ENCODE assay signal across 9 mouse cellular contexts in genomic region chr4:49478118-49478877, GRCm38 (mm10). TPM values are rescaled to one million over a fixed set of nuclear protein-coding genes. Genes with fewer than 3 reads are reported as not detected.
A peak's percentile ranks its signal among the peaks of the same experiment; 100 is the strongest.
DNase-seq lines count a peak whose midpoint lies in the region; ATAC-seq and TF ChIP-seq lines count a peak whose summit lies in the region.
"Had no signal": no experiment of that assay in that cellular context is flagged by ENCODE, and none has a peak within 500 bp of the region (broad histone marks: within the 10 kb centered on the region; RNA-seq: fewer than 3 reads in every experiment).

No protein-coding gene starts in this region.

- no peak overlapping the region for H3K9ac ChIP-seq in embryonic facial prominence, embryonic 14.5 days (ENCODE audit: low read depth, low read length)
- H3K9ac ChIP-seq in hindbrain, postnatal 0 days (replicated peaks; ENCODE audit: low read length) = no peak overlapping the region
- H3K9ac ChIP-seq in liver, embryonic 15.5 days = peak overlapping the region; percentile 39; the same call in 1 of the 2 replicates
- no peak overlapping the region for H3K9ac ChIP-seq in neural tube, embryonic 14.5 days (replicated peaks; ENCODE audit: low read depth, low read length)

- H3K9me3 ChIP-seq in embryonic facial prominence, embryonic 14.5 days (ENCODE audit: control insufficient read depth, low read length) = no peaks in the 10 kb centered on the region
- H3K9me3 ChIP-seq in hindbrain, postnatal 0 days (ENCODE audit: low read length) = no peaks in the 10 kb centered on the region
- no peaks in the 10 kb centered on the region for H3K9me3 ChIP-seq in liver, embryonic 15.5 days (replicated peaks)
- no peaks in the 10 kb centered on the region for H3K9me3 ChIP-seq in neural tube, embryonic 14.5 days (ENCODE audit: control insufficient read depth, low read length)

- H3K27me3 ChIP-seq in embryonic facial prominence, embryonic 14.5 days (replicated peaks; ENCODE audit: control insufficient read depth, insufficient read depth, low read length) = no peaks in the 10 kb centered on the region
- H3K27me3 ChIP-seq in hindbrain, postnatal 0 days (ENCODE audit: insufficient read depth, low read length) = no peaks in the 10 kb centered on the region
- no peaks in the 10 kb centered on the region for H3K27me3 ChIP-seq in liver, embryonic 15.5 days
- H3K27me3 ChIP-seq in neural tube, embryonic 14.5 days (ENCODE audit: control insufficient read depth, insufficient read depth, low read length) = no peaks in the 10 kb centered on the region
- H3K27me3 ChIP-seq in cerebellum, adult 2 months (ENCODE audit: control insufficient read depth, insufficient read depth, low read length) = no peaks in the 10 kb centered on the region

- 22% methylated on average over 18 of the region's 19 CpGs for WGBS in embryonic facial prominence, embryonic 14.5 days
- 21% methylated on average over 18 of the region's 19 CpGs for WGBS in hindbrain, postnatal 0 days
- 16% methylated on average over 19 of the region's 19 CpGs for WGBS in liver, embryonic 15.5 days (ENCODE audit: insufficient replicate concordance)
- 22% methylated on average over 19 of the region's 19 CpGs for WGBS in neural tube, embryonic 14.5 days
- 21% methylated on average over 19 of the region's 19 CpGs for WGBS in cerebellum, adult 2 months

- no peak overlapping the region for H3K27ac ChIP-seq in embryonic facial prominence, embryonic 14.5 days (replicated peaks; ENCODE audit: low read depth, low read length)
- H3K27ac ChIP-seq in hindbrain, postnatal 0 days = no peak overlapping the region
- peak overlapping the region; percentile 77 for H3K27ac ChIP-seq in liver, embryonic 15.5 days (replicated peaks)
- H3K27ac ChIP-seq in neural tube, embryonic 14.5 days (ENCODE audit: low read depth, low read length) = no peak overlapping the region
- H3K27ac ChIP-seq in cerebellum, adult 2 months (ENCODE audit: insufficient read depth, low read length) = no peak overlapping the region

- no peaks in the 10 kb centered on the region for H3K4me1 ChIP-seq in embryonic facial prominence, embryonic 14.5 days (ENCODE audit: control insufficient read depth, insufficient read depth, low read length)
- H3K4me1 ChIP-seq in hindbrain, postnatal 0 days (ENCODE audit: insufficient read depth, low read length) = no peaks in the 10 kb centered on the region
- peaks cover 70% of the 10 kb centered on the region for H3K4me1 ChIP-seq in liver, embryonic 15.5 days (replicated peaks)
- 0 out of 2 replicates have a peak, but pooled peaks cover 4% of the 10 kb centered on the region for H3K4me1 ChIP-seq in neural tube, embryonic 14.5 days (ENCODE audit: control insufficient read depth, insufficient read depth, low read length)
- H3K4me1 ChIP-seq in cerebellum, adult 2 months (ENCODE audit: control insufficient read depth, insufficient read depth, low read length) = no peaks in the 10 kb centered on the region

- H3K4me2 ChIP-seq in embryonic facial prominence, embryonic 14.5 days (ENCODE audit: low read depth, low read length) = peak overlapping the region; percentile 52
- peak overlapping the region; percentile 41 for H3K4me2 ChIP-seq in hindbrain, postnatal 0 days (ENCODE audit: low read depth, low read length)
- H3K4me2 ChIP-seq in liver, embryonic 15.5 days = peak overlapping the region; percentile 72
- H3K4me2 ChIP-seq in neural tube, embryonic 14.5 days (ENCODE audit: low read depth, low read length) = peak overlapping the region; percentile 38; the same call in 1 of the 2 replicates

- TF ChIP-seq POLR2A in cerebellum, adult 2 months (IDR thresholded peaks at IDR 0.05; ENCODE audit: borderline replicate concordance, insufficient read depth, low read length) = no peak

- ATAC-seq in embryonic facial prominence, embryonic 14.5 days (ENCODE audit: low read depth) = peak; percentile 69
- ATAC-seq in hindbrain, postnatal 0 days = no peak
- peak; percentile 71 for ATAC-seq in liver, embryonic 15.5 days (ENCODE audit: insufficient read depth)
- ATAC-seq in neural tube, embryonic 14.5 days (ENCODE audit: low read depth) = no peak

- DNase-seq in cerebellum, postnatal 10 days = peak; percentile 3 to 9
- DNase-seq in cerebellum, adult 11-12 months = no peak
- peak; percentile 71 for DNase-seq in embryonic facial prominence, embryonic 14.5 days (ENCODE audit: low spot score)
- peak; percentile 11 for DNase-seq in hindbrain, postnatal 0 days (ENCODE audit: low spot score)
- no peak for DNase-seq in cerebellum, adult 2 months
- no peak for DNase-seq in layer of hippocampus, adult 11-12 months (ENCODE audit: low spot score)

- H3K36me3 ChIP-seq in embryonic facial prominence, embryonic 14.5 days (ENCODE audit: control insufficient read depth, insufficient read depth, low read length) = no peaks in the 10 kb centered on the region
- H3K36me3 ChIP-seq in hindbrain, postnatal 0 days (ENCODE audit: insufficient read depth, low read length) = no peaks in the 10 kb centered on the region
- H3K36me3 ChIP-seq in liver, embryonic 15.5 days (replicated peaks) = no peaks in the 10 kb centered on the region
- no peaks in the 10 kb centered on the region for H3K36me3 ChIP-seq in neural tube, embryonic 14.5 days (ENCODE audit: control insufficient read depth, insufficient read depth, low read length)

- TF ChIP-seq CTCF in hindbrain, postnatal 0 days (IDR thresholded peaks at IDR 0.05; ENCODE audit: low read depth) = no peak
- no peak for TF ChIP-seq CTCF in cerebellum, adult 2 months (IDR thresholded peaks at IDR 0.05; ENCODE audit: borderline replicate concordance, insufficient read depth, low read depth, low read length)

- peak overlapping the region; percentile 14 for H3K4me3 ChIP-seq in embryonic facial prominence, embryonic 14.5 days (ENCODE audit: low read depth, low read length)
- H3K4me3 ChIP-seq in hindbrain, postnatal 0 days (ENCODE audit: low read length) = no peak overlapping the region
- peak overlapping the region; percentile 46 for H3K4me3 ChIP-seq in liver, embryonic 15.5 days (replicated peaks)
- no peak overlapping the region; the same call in 1 of the 2 replicates for H3K4me3 ChIP-seq in neural tube, embryonic 14.5 days (ENCODE audit: low read depth, low read length)
- H3K4me3 ChIP-seq in cerebellum, adult 2 months (replicated peaks; ENCODE audit: insufficient read depth, low read depth, low read length) = no peak overlapping the region

RNA-seq across cellular contexts. Expression of gene Acnat1, which starts 4.6 kb away (rescaled TPM):
- 0.13 TPM in 1 of 2 replicates, not detected in the other for polyA plus RNA-seq in embryonic facial prominence, embryonic 14.5 days (2014; fragmentation: Nextera tagmentation; extraction: Ambion mirVana)
- total RNA-seq in hindbrain, postnatal 0 days (2014; rRNA removed) = not detected in 2 replicates
- not detected in 2 replicates for polyA plus RNA-seq in hindbrain, postnatal 0 days (2015; fragmentation: Nextera tagmentation; extraction: Ambion mirVana)
- polyA plus RNA-seq in liver, embryonic 15.5 days (2015; fragmentation: Nextera tagmentation; extraction: Ambion mirVana) = 0.79 and 0.93 TPM in 2 replicates
- polyA plus RNA-seq in neural tube, embryonic 14.5 days (2014; fragmentation: Nextera tagmentation; extraction: Ambion mirVana) = not detected in 2 replicates
- polyA plus RNA-seq in cerebellum, adult 2 months (2012; rRNA removed) = 0.11 and 0.17 TPM in 2 replicates
- polyA plus RNA-seq: C2C12 had no signal

RNA-seq across cellular contexts. Expression of gene Baat, which starts 28.1 kb away (rescaled TPM):
- 0.16 TPM in 1 of 2 replicates, not detected in the other for polyA plus RNA-seq in embryonic facial prominence, embryonic 14.5 days (2014; fragmentation: Nextera tagmentation; extraction: Ambion mirVana)
- not detected in 2 replicates for total RNA-seq in hindbrain, postnatal 0 days (2014; rRNA removed)
- not detected in 2 replicates for polyA plus RNA-seq in hindbrain, postnatal 0 days (2015; fragmentation: Nextera tagmentation; extraction: Ambion mirVana)
- polyA plus RNA-seq in liver, embryonic 15.5 days (2015; fragmentation: Nextera tagmentation; extraction: Ambion mirVana) = 1.5 and 2.2 TPM in 2 replicates
- not detected in 2 replicates for polyA plus RNA-seq in neural tube, embryonic 14.5 days (2014; fragmentation: Nextera tagmentation; extraction: Ambion mirVana)
- 0.23 and 0.29 TPM in 2 replicates for polyA plus RNA-seq in cerebellum, adult 2 months (2012; rRNA removed)

RNA-seq across cellular contexts. Expression of gene Mrpl50, which starts 42.6 kb away (rescaled TPM):
- polyA plus RNA-seq in embryonic facial prominence, embryonic 14.5 days (2014; fragmentation: Nextera tagmentation; extraction: Ambion mirVana) = 75.4 and 78.6 TPM in 2 replicates
- total RNA-seq in hindbrain, postnatal 0 days (2014; rRNA removed) = 22.9 and 27.3 TPM in 2 replicates
- 67.0 and 68.0 TPM in 2 replicates for polyA plus RNA-seq in hindbrain, postnatal 0 days (2015; fragmentation: Nextera tagmentation; extraction: Ambion mirVana)
- polyA plus RNA-seq in liver, embryonic 15.5 days (2015; fragmentation: Nextera tagmentation; extraction: Ambion mirVana) = 50.6 and 51.5 TPM in 2 replicates
- 79.1 and 83.1 TPM in 2 replicates for polyA plus RNA-seq in neural tube, embryonic 14.5 days (2014; fragmentation: Nextera tagmentation; extraction: Ambion mirVana)
- polyA plus RNA-seq in cerebellum, adult 2 months (2012; rRNA removed) = 18.4 and 20.0 TPM in 2 replicates

RNA-seq across cellular contexts. Expression of gene Zfp189, which starts 42.7 kb away (rescaled TPM):
- 8.8 and 9.7 TPM in 2 replicates for polyA plus RNA-seq in embryonic facial prominence, embryonic 14.5 days (2014; fragmentation: Nextera tagmentation; extraction: Ambion mirVana)
- total RNA-seq in hindbrain, postnatal 0 days (2014; rRNA removed) = 5.1 and 5.2 TPM in 2 replicates
- 5.1 and 5.4 TPM in 2 replicates for polyA plus RNA-seq in hindbrain, postnatal 0 days (2015; fragmentation: Nextera tagmentation; extraction: Ambion mirVana)
- polyA plus RNA-seq in liver, embryonic 15.5 days (2015; fragmentation: Nextera tagmentation; extraction: Ambion mirVana) = 3.1 and 3.3 TPM in 2 replicates
- 13.0 and 14.5 TPM in 2 replicates for polyA plus RNA-seq in neural tube, embryonic 14.5 days (2014; fragmentation: Nextera tagmentation; extraction: Ambion mirVana)
- polyA plus RNA-seq in cerebellum, adult 2 months (2012; rRNA removed) = 4.6 and 5.0 TPM in 2 replicates

Comparison
In these comparisons a context has a peak if more than half of its experiments do, and no peak if none do; other contexts are left out.
1. DNase-seq: peak in cerebellum, postnatal 10 days (2 of 2), embryonic facial prominence, embryonic 14.5 days (single experiment) and hindbrain, postnatal 0 days (single experiment); none in cerebellum, adult 11-12 months (single experiment), cerebellum, adult 2 months (0 of 2) and layer of hippocampus, adult 11-12 months (single experiment).
2. ATAC-seq: peak in embryonic facial prominence, embryonic 14.5 days (single experiment) and liver, embryonic 15.5 days (single experiment); none in hindbrain, postnatal 0 days (single experiment) and neural tube, embryonic 14.5 days (single experiment).
3. H3K4me3 ChIP-seq: peak in embryonic facial prominence, embryonic 14.5 days (single experiment) and liver, embryonic 15.5 days (single experiment); none in hindbrain, postnatal 0 days (single experiment), neural tube, embryonic 14.5 days (single experiment) and cerebellum, adult 2 months (single experiment).
4. Peak in every context shown above with its lines, with median percentiles within 50 percentile points of each other: H3K4me2 ChIP-seq.